Mouse (Mus musculus): ENCODE results near the gene Upb1. TPM values are rescaled to one million over a fixed set of nuclear protein-coding genes. Genes with fewer than 3 reads are reported as not detected.
A peak's percentile ranks its signal among the peaks of the same experiment; 100 is the strongest.
"Not testable (repeated sequence)": the region's sequence is repeated elsewhere in the genome, so short reads cannot be mapped to it uniquely, and the experiment has no call there.

The Upb1 gene
- polyA plus RNA-seq, 1 experiment from 2014 or later, result 0.87 TPM

- H3K36me3 ChIP-seq (ENCODE audit: control insufficient read depth, insufficient read depth), result no peaks in the 10 kb centered on the region
- H3K4me3 ChIP-seq (ENCODE audit: low read length), result no peak overlapping the region
- H3K9ac ChIP-seq (ENCODE audit: low read length), result no peak overlapping the region
- H3K27ac ChIP-seq (ENCODE audit: low read length), result 0 out of 2 replicates have a peak overlapping the region, but pooled peaks have one; percentile 17
- H3K27me3 ChIP-seq (ENCODE audit: control insufficient read depth, insufficient read depth, low read length), result no peaks in the 10 kb centered on the region
- no peaks in the 10 kb centered on the region for H3K9me3 ChIP-seq (replicated peaks; ENCODE audit: control insufficient read depth, low read length)
- no peak overlapping the region for H3K4me2 ChIP-seq (ENCODE audit: low read depth, low read length)
- no peak for ATAC-seq (replicated peaks; ENCODE audit: extremely low read depth, insufficient read depth, low FRiP score)
- peaks cover 37% of the 10 kb centered on the region for H3K4me1 ChIP-seq (ENCODE audit: control insufficient read depth, insufficient read depth, low read length)
- WGBS, result 75% methylated on average over 19 of the region's 19 CpGs
Observed at GRCm38 (mm10) chr10:75444111-75444826, 43.4 kb downstream of the Upb1 start.

- H3K36me3 ChIP-seq (ENCODE audit: control insufficient read depth, insufficient read depth), result no peaks in the 10 kb centered on the region
- H3K4me2 ChIP-seq (ENCODE audit: low read depth, low read length), result no peak overlapping the region
- ATAC-seq (replicated peaks; ENCODE audit: extremely low read depth, insufficient read depth, low FRiP score), result no peak
- no peaks in the 10 kb centered on the region for H3K9me3 ChIP-seq (replicated peaks; ENCODE audit: control insufficient read depth, low read length)
- H3K4me1 ChIP-seq (ENCODE audit: control insufficient read depth, insufficient read depth, low read length), result peaks cover 43% of the 10 kb centered on the region
- no peaks in the 10 kb centered on the region for H3K27me3 ChIP-seq (ENCODE audit: control insufficient read depth, insufficient read depth, low read length)
- H3K4me3 ChIP-seq (ENCODE audit: low read length), result no peak overlapping the region
- WGBS, result 41% methylated on average over 8 of the region's 8 CpGs
- H3K27ac ChIP-seq (ENCODE audit: low read length), result 0 out of 2 replicates have a peak overlapping the region, but pooled peaks have one; percentile 17
- no peak overlapping the region for H3K9ac ChIP-seq (ENCODE audit: low read length)
Observed at GRCm38 (mm10) chr10:75445030-75445429, 44.1 kb downstream of the Upb1 start.

- H3K9ac ChIP-seq (ENCODE audit: low read length), result no peak overlapping the region
- H3K27me3 ChIP-seq (ENCODE audit: control insufficient read depth, insufficient read depth, low read length), result no peaks in the 10 kb centered on the region
- peak overlapping the region; percentile 50 for H3K27ac ChIP-seq (ENCODE audit: low read length)
- peaks cover 57% of the 10 kb centered on the region for H3K4me1 ChIP-seq (ENCODE audit: control insufficient read depth, insufficient read depth, low read length)
- no peak overlapping the region for H3K4me3 ChIP-seq (ENCODE audit: low read length)
- H3K9me3 ChIP-seq (replicated peaks; ENCODE audit: control insufficient read depth, low read length), result no peaks in the 10 kb centered on the region
- H3K36me3 ChIP-seq (ENCODE audit: control insufficient read depth, insufficient read depth), result no peaks in the 10 kb centered on the region
- H3K4me2 ChIP-seq (ENCODE audit: low read depth, low read length), result 0 out of 2 replicates have a peak overlapping the region, but pooled peaks have one; percentile 3
- WGBS, result 62% methylated on average over 13 of the region's 13 CpGs
- ATAC-seq (replicated peaks; ENCODE audit: extremely low read depth, insufficient read depth, low FRiP score), result peak; percentile 35; the same call in 1 of the 2 replicates
Observed at GRCm38 (mm10) chr10:75446501-75447083, 45.7 kb downstream of the Upb1 start.

- Histone ChIP-seq H3K4me2 (ENCODE audit: low read depth, low read length) (no peak overlapping the region), H3K27ac (ENCODE audit: low read length) (peak overlapping the region; percentile 50; the same call in 1 of the 2 replicates), H3K4me3 (ENCODE audit: low read length) (no peak overlapping the region), H3K4me1 (ENCODE audit: control insufficient read depth, insufficient read depth, low read length) (peaks cover 57% of the 10 kb centered on the region), H3K27me3 (ENCODE audit: control insufficient read depth, insufficient read depth, low read length) (no peaks in the 10 kb centered on the region), H3K9me3 (replicated peaks; ENCODE audit: control insufficient read depth, low read length) (no peaks in the 10 kb centered on the region), H3K9ac (ENCODE audit: low read length) (no peak overlapping the region), H3K36me3 (ENCODE audit: control insufficient read depth, insufficient read depth) (no peaks in the 10 kb centered on the region)
- ATAC-seq (replicated peaks; ENCODE audit: extremely low read depth, insufficient read depth, low FRiP score), result no peak
- 78% methylated on average over 11 of the region's 11 CpGs for WGBS
Observed at GRCm38 (mm10) chr10:75447489-75447888, 46.6 kb downstream of the Upb1 start.

GRCm38 (mm10) chr10:75448806-75449420 lies 48.0 kb downstream of the Upb1 start:
- 50% methylated on average over 6 of the region's 6 CpGs for WGBS
- Histone ChIP-seq H3K36me3 (ENCODE audit: control insufficient read depth, insufficient read depth) (no peaks in the 10 kb centered on the region), H3K9me3 (replicated peaks; ENCODE audit: control insufficient read depth, low read length) (no peaks in the 10 kb centered on the region), H3K4me3 (ENCODE audit: low read length) (no peak overlapping the region), H3K27ac (ENCODE audit: low read length) (peak overlapping the region; percentile 73), H3K9ac (ENCODE audit: low read length) (peak overlapping the region; percentile 11; the same call in 1 of the 2 replicates), H3K4me1 (ENCODE audit: control insufficient read depth, insufficient read depth, low read length) (peaks cover 57% of the 10 kb centered on the region), H3K27me3 (ENCODE audit: control insufficient read depth, insufficient read depth, low read length) (no peaks in the 10 kb centered on the region), H3K4me2 (ENCODE audit: low read depth, low read length) (no peak overlapping the region)
- no peak for ATAC-seq (replicated peaks; ENCODE audit: extremely low read depth, insufficient read depth, low FRiP score)

- no peak overlapping the region for H3K9ac ChIP-seq (ENCODE audit: low read length)
Observed at GRCm38 (mm10) chr10:75450331-75450730, 49.4 kb downstream of the Upb1 start.

GRCm38 (mm10) chr10:75451036-75451786 lies 50.3 kb downstream of the Upb1 start:
- Histone ChIP-seq H3K9ac (ENCODE audit: low read length) (peak overlapping the region; percentile 52), H3K4me1 (ENCODE audit: control insufficient read depth, insufficient read depth, low read length) (peaks cover 57% of the 10 kb centered on the region), H3K36me3 (ENCODE audit: control insufficient read depth, insufficient read depth) (no peaks in the 10 kb centered on the region), H3K9me3 (replicated peaks; ENCODE audit: control insufficient read depth, low read length) (no peaks in the 10 kb centered on the region), H3K4me3 (ENCODE audit: low read length) (no peak overlapping the region), H3K4me2 (ENCODE audit: low read depth, low read length) (peak overlapping the region; percentile 48), H3K27ac (ENCODE audit: low read length) (peak overlapping the region; percentile 98), H3K27me3 (ENCODE audit: control insufficient read depth, insufficient read depth, low read length) (no peaks in the 10 kb centered on the region)
- 11% methylated on average over 10 of the region's 10 CpGs for WGBS
- peak; percentile 88 for ATAC-seq (replicated peaks; ENCODE audit: extremely low read depth, insufficient read depth, low FRiP score)

More at GRCm38 (mm10) chr10:75450331-75450730, 49.4 kb downstream of the Upb1 start:
- Histone ChIP-seq H3K36me3 (ENCODE audit: control insufficient read depth, insufficient read depth) (no peaks in the 10 kb centered on the region), H3K27me3 (ENCODE audit: control insufficient read depth, insufficient read depth, low read length) (no peaks in the 10 kb centered on the region), H3K9me3 (replicated peaks; ENCODE audit: control insufficient read depth, low read length) (no peaks in the 10 kb centered on the region), H3K4me2 (ENCODE audit: low read depth, low read length) (no peak overlapping the region), H3K4me3 (ENCODE audit: low read length) (no peak overlapping the region), H3K4me1 (ENCODE audit: control insufficient read depth, insufficient read depth, low read length) (peaks cover 51% of the 10 kb centered on the region), H3K27ac (ENCODE audit: low read length) (peak overlapping the region; percentile 98)
- ATAC-seq (replicated peaks; ENCODE audit: extremely low read depth, insufficient read depth, low FRiP score), result no peak
- 88% methylated on average over 8 of the region's 8 CpGs for WGBS

GRCm38 (mm10) chr10:75456061-75456831 lies 55.3 kb downstream of the Upb1 start:
- peak; percentile 77 for ATAC-seq (replicated peaks; ENCODE audit: extremely low read depth, insufficient read depth, low FRiP score)
- H3K4me1 ChIP-seq (ENCODE audit: control insufficient read depth, insufficient read depth, low read length), result peaks cover 22% of the 10 kb centered on the region
- not testable (repeated sequence) for H3K36me3 ChIP-seq (ENCODE audit: control insufficient read depth, insufficient read depth); H3K9ac ChIP-seq (ENCODE audit: low read length); H3K4me3 ChIP-seq (ENCODE audit: low read length); H3K9me3 ChIP-seq (replicated peaks; ENCODE audit: control insufficient read depth, low read length); H3K27me3 ChIP-seq (ENCODE audit: control insufficient read depth, insufficient read depth, low read length)
- 36% methylated on average over 12 of the region's 18 CpGs for WGBS
- H3K4me2 ChIP-seq (ENCODE audit: low read depth, low read length), result peak overlapping the region; percentile 34; the same call in 1 of the 2 replicates
- H3K27ac ChIP-seq (ENCODE audit: low read length), result peak overlapping the region; percentile 87

Measured in heart, embryonic 16.5 days (tissue).